Mouse (Mus musculus) olfactory bulb, adult 2 months (tissue): ENCODE measurements around the gene Arap1. TPM values are rescaled to one million over a fixed set of nuclear protein-coding genes. Genes with fewer than 3 reads are reported as not detected.

ENCODE experiments used
- H3K27ac ChIP-seq: fragments of 200-500 bp; 2 replicates; pipeline ENCODE4 v1.5.1; 2012; ENCODE audit warnings: low read depth, low read length; ENCODE audit not compliant: insufficient read depth
- H3K4me1 ChIP-seq: fragments of 200-500 bp; 2 replicates; pipeline ENCODE4 v1.6.1; 2012; ENCODE audit warnings: low read length; ENCODE audit not compliant: control insufficient read depth, insufficient read depth
- H3K4me3 ChIP-seq: fragments of 200-500 bp; 2 replicates; pipeline ENCODE4 v1.5.1; 2012; ENCODE audit warnings: mild to moderate bottlenecking, low read depth, low read length, moderate library complexity; ENCODE audit not compliant: insufficient read depth
- CTCF ChIP-seq: fragments of 200-500 bp; IDR thresholded peaks from 2 replicates; pipeline ENCODE4 v1.5.1; 2012; ENCODE audit warnings: low read depth, mild to moderate bottlenecking, low read length, moderate library complexity; ENCODE audit not compliant: insufficient read depth
- POLR2A ChIP-seq: fragments of 200-500 bp; IDR thresholded peaks from 2 replicates; pipeline ENCODE4 v1.6.1; 2012; ENCODE audit warnings: mild to moderate bottlenecking, low read depth, low read length, moderate library complexity; ENCODE audit not compliant: insufficient read depth
- WGBS: fragments of 180-500 bp; shearing (Covaris S2); methylation state at CpG from one replicate; pipeline ENCODE4 v1.1.7; 2018; 5-methylcytosine and 5-hydroxymethylcytosine counted together
- polyA plus RNA-seq: library from polyadenylated mRNA; stranded (reverse); fragments of >200 nt; gene quantifications from 2 replicates; pipeline ENCODE4 v1.2.4, GENCODE M21; 2012; ENCODE audit warnings: low replicate concordance; ENCODE audit not compliant: missing spikeins, insufficient read depth, insufficient read length

Gene Arap1
- polyA plus RNA-seq, 1 experiment = not detected

DNA sequence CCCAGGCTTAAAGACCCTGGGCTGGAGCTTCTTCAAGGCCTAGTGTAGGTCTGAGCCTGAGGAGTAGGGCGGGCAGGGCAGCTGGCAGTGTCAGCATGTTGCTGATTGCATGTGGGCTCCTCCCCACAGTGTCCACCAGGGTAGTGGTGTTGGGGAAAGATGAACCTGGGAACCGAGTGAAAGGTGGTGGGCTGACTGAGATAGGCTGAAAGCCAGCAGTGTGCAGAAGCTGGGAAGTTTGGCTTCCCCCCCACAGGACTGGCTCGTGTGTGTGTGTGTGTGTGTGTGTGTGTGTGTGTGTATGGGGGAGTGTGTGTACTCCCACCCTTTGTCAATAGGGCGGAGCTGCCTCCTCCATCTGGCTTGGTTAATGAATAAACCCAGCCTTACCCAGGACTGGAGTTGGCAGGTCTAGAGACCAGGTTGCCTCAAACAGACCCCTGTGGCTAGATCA, 24.7 kb upstream of the Arap1 start:
- 44% methylated on average over 4 of the region's 4 CpGs for WGBS
- Histone ChIP-seq H3K4me1 (peaks cover 49% of the 10 kb centered on the region), H3K4me3 (peak overlapping the region; percentile 74), H3K27ac (peak overlapping the region; percentile 11; the same call in 1 of the 2 replicates)
- no peak for TF ChIP-seq POLR2A
- TF ChIP-seq CTCF = no peak

- TF ChIP-seq CTCF (no peak), POLR2A (no peak)
- WGBS = 63% methylated on average over 6 of the region's 6 CpGs
- H3K27ac ChIP-seq = no peak overlapping the region
Observed at GRCm38 (mm10) chr7:101324142-101324962, 23.5 kb upstream of the Arap1 start.

DNA sequence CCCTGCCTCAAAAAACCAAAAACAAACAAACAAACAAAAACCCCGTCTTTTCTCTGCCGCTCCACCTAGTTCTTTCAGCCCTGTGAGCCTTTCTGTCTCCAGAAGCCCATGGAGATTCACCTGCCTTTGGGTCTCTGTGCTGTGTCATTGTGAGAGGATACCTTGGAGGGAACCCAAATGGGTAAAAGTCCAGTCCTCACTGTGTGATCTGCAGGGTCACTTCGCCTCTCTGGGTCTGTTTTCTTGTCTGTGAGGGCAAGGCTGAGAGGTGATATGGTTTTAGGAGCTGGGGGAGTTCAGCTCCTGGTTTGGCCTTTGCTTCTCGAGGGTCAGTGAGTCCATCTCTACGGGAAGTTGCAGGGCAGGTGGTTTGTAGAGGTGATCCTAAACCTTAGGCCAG, 21.9 kb upstream of the Arap1 start:
- TF ChIP-seq CTCF (no peak), POLR2A (no peak)
- WGBS = 93% methylated on average over 5 of the region's 5 CpGs
- Histone ChIP-seq H3K4me1 (peaks cover 69% of the 10 kb centered on the region), H3K27ac (peak overlapping the region; percentile 4; the same call in 1 of the 2 replicates), H3K4me3 (no peak overlapping the region)

More at GRCm38 (mm10) chr7:101324142-101324962, 23.5 kb upstream of the Arap1 start:
- peaks cover 59% of the 10 kb centered on the region for H3K4me1 ChIP-seq
- H3K4me3 ChIP-seq = no peak overlapping the region

DNA sequence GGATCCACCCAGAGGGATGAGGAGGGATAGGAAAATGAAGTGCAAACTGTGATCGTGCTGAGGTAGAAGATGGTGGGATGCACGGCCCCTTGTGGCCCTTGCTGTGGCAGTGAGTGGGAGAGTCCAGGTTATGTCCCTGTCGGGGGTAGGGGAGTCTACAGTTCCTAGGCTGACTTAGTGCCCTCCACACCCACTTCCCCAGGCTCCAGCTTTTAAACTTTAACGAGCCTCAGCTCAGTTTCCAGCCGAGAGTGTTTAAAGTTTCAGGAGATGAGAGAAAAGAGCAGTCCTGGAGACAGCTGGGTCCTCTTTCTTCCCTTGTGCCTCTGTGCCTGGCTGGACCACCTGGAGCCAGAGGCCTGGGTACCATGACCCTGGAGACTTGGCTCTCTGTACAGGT, 20.6 kb upstream of the Arap1 start:
- peak overlapping the region; percentile 98 for H3K27ac ChIP-seq
- TF ChIP-seq POLR2A (no peak), CTCF (no peak)
- 52% methylated on average over 5 of the region's 5 CpGs for WGBS
- no peak overlapping the region for H3K4me3 ChIP-seq
- H3K4me1 ChIP-seq = peaks cover 74% of the 10 kb centered on the region

DNA sequence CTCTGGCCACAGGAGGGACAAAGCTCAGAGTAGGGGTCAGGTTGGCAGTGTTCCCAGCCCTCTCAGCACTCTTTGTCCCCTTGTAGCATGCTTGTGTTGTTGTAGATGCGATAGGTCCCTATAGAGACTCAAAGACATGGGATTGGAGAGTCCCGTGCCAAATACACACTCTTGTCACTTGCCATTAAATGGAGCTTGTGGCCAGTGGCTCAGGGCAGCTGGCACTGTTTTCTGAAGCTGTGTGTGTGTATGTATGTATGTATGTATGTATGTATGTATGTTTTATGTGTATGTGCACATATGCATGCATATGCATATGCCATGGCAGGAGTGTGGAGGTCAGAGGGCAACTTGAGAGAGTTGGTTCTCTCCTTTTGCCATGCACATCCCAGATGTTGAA, 20.1 kb upstream of the Arap1 start:
- TF ChIP-seq POLR2A (no peak), CTCF (no peak)
- H3K4me3 ChIP-seq = no peak overlapping the region
- WGBS = 79% methylated on average over 2 of the region's 2 CpGs
- peak overlapping the region; percentile 98 for H3K27ac ChIP-seq
- H3K4me1 ChIP-seq = peaks cover 72% of the 10 kb centered on the region

- peaks cover 70% of the 10 kb centered on the region for H3K4me1 ChIP-seq
- H3K4me3 ChIP-seq = peak overlapping the region; percentile 23
- 0 out of 2 replicates have a peak, but pooled peaks have one; percentile 19 for TF ChIP-seq POLR2A
- TF ChIP-seq CTCF = 0 out of 2 replicates have a peak, but pooled peaks have one; percentile 35
- peak overlapping the region; percentile 98 for H3K27ac ChIP-seq
- WGBS = 19% methylated on average over 4 of the region's 4 CpGs
Observed at GRCm38 (mm10) chr7:101328621-101329158, 19.2 kb upstream of the Arap1 start.

- TF ChIP-seq CTCF = no peak
- no peak for TF ChIP-seq POLR2A
- WGBS = 44% methylated on average over 4 of the region's 4 CpGs
- Histone ChIP-seq H3K4me1 (peaks cover 62% of the 10 kb centered on the region), H3K27ac (peak overlapping the region; percentile 98), H3K4me3 (peak overlapping the region; percentile 23)
Observed at GRCm38 (mm10) chr7:101329606-101330005, 18.3 kb upstream of the Arap1 start.

DNA sequence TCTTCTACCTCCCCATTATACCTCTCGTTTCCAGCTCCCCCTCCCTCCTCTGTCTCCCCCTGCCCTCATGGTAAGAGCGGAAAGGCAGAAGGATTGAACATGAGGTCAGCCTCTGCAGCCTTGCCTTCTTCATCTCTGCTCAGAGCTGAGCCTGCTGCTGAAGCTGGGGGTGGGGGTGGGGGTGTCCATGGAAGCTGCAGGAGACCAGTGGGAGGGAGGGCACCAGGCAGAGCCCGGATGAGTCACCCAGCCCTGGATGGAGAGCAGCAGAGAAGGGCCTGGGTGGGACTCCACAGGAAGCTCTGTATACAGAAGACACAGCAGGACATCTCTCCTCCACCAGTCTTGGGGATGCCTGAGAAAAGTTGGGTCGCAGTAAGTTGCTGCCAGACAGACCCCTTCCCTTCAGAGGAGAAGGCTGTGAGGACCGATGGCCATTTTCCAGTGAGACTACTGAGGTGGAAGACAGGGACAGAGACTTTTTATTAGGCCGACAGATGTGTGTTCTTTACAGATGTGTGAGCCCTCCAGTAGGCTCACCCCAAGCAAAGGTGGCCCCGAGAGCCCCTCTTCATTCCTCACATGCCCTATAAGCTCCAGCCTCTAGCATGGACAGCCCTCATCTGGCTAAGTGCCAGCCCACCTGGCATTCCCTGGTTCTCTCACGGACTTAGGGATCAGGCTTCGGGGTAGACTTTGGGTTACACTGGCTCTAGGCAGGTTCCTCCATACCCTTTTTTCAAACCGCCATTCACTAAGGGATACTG, 17.6 kb upstream of the Arap1 start:
- peaks cover 63% of the 10 kb centered on the region for H3K4me1 ChIP-seq
- TF ChIP-seq POLR2A (no peak), CTCF (no peak)
- peak overlapping the region; percentile 98 for H3K27ac ChIP-seq
- peak overlapping the region; percentile 23 for H3K4me3 ChIP-seq
- WGBS = 55% methylated on average over 10 of the region's 10 CpGs

- TF ChIP-seq POLR2A = no peak
- TF ChIP-seq CTCF = no peak
- peak overlapping the region; percentile 98 for H3K27ac ChIP-seq
- H3K4me1 ChIP-seq = peaks cover 66% of the 10 kb centered on the region
- 68% methylated on average over 4 of the region's 4 CpGs for WGBS
- H3K4me3 ChIP-seq = no peak overlapping the region
Observed at GRCm38 (mm10) chr7:101330841-101331173, 17.1 kb upstream of the Arap1 start.
